Mouse (Mus musculus) midbrain, embryonic 13.5 days (tissue): ENCODE results near the gene Tmem253. TPM values are rescaled to one million over a fixed set of nuclear protein-coding genes. Genes with fewer than 3 reads are reported as not detected.

ENCODE experiments used
- polyA plus RNA-seq: library from polyadenylated mRNA; unstranded; fragments of >200 nt; fragmentation: Nextera tagmentation; extraction: Ambion mirVana; gene quantifications from 2 replicates; pipeline ENCODE4 v1.2.1, GENCODE M21; 2015

The Tmem253 gene
- polyA plus RNA-seq, 1 experiment from 2014 or later, result 0.82 TPM

Other genes starting within 250 kb of the Tmem253 start
- not detected in 2 replicates for gene Ang4, start 242.1 kb upstream of the Tmem253 start, polyA plus RNA-seq
- gene AY358078, start 215.6 kb upstream of the Tmem253 start, polyA plus RNA-seq, result not detected in 2 replicates
- gene Ear6, start 162.0 kb upstream of the Tmem253 start, polyA plus RNA-seq, result not detected in 2 replicates
- 82.7 and 87.6 TPM in 2 replicates for gene Mettl17, start 130.8 kb upstream of the Tmem253 start, polyA plus RNA-seq
- 1.8 and 2.0 TPM in 2 replicates for gene Slc39a2, start 122.8 kb upstream of the Tmem253 start, polyA plus RNA-seq
- 66.6 and 69.7 TPM in 2 replicates for gene Ndrg2, start 101.5 kb upstream of the Tmem253 start, polyA plus RNA-seq
- gene Tppp2, start 97.2 kb upstream of the Tmem253 start, polyA plus RNA-seq, result not detected in 2 replicates
- not detected in 2 replicates for gene Rnase13, start 92.9 kb upstream of the Tmem253 start, polyA plus RNA-seq
- 82.2 and 86.2 TPM in 2 replicates for gene Arhgef40, start 30.9 kb upstream of the Tmem253 start, polyA plus RNA-seq
- 56.0 and 63.6 TPM in 2 replicates for gene Zfp219, start 5.1 kb downstream of the Tmem253 start, polyA plus RNA-seq
- gene Olfr221, start 26.8 kb downstream of the Tmem253 start, polyA plus RNA-seq, result not detected in 2 replicates
- 705 and 728 TPM in 2 replicates for gene Hnrnpc, start 88.4 kb downstream of the Tmem253 start, polyA plus RNA-seq
- gene Rpgrip1, start 95.0 kb downstream of the Tmem253 start, polyA plus RNA-seq, result 60.6 and 69.4 TPM in 2 replicates
- gene Supt16, start 181.8 kb downstream of the Tmem253 start, polyA plus RNA-seq, result 62.7 and 68.4 TPM in 2 replicates
- gene Chd8, start 242.1 kb downstream of the Tmem253 start, polyA plus RNA-seq, result 46.5 and 50.4 TPM in 2 replicates